Mouse (Mus musculus): ENCODE measurements around the gene Bod1l. TPM values are rescaled to one million over a fixed set of nuclear protein-coding genes. Genes with fewer than 3 reads are reported as not detected.

Gene Bod1l
- total and polyA plus RNA-seq, 3 experiments: 20.7 to 472 (median 23.8) TPM

DNA sequence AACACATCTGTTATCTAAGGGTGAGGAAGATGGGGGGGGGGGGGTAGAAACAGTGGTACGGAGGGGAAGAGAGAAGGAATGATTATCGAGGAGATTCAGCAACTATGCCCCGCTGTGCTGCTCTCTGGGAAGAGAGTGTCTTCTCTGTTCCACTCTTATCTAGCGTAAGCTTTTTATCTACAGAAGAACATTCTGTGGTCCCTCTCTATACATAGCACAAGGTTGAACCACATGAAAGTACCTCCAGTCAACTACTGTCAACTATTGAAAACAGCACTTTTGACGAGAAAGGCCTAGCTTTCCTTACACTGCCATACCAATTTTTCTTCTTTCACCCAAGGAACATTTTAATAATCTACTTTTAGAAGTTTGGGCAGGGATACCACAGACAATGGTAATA is 2.4 kb downstream of the Bod1l start (continued):
- TF ChIP-seq ELF1 (IDR thresholded peaks at IDR 0.05; ENCODE audit: low read depth, low read length) (no peak), TAL1 (IDR thresholded peaks at IDR 0.05; ENCODE audit: low read length) (peak; percentile 44; the same call in 1 of the 2 replicates)

GRCm38 (mm10) chr5:41830100-41830499 is 14.0 kb downstream of the Bod1l start:
- no peak for DNase-seq (ENCODE audit: low read depth, low spot score)
- no peaks in the 10 kb centered on the region for H3K9me3 ChIP-seq (replicated peaks; ENCODE audit: insufficient read depth, low read length)
- no peak overlapping the region for H3K4me3 ChIP-seq (ENCODE audit: control insufficient read depth in 1 of 2, insufficient read depth in 1 of 2, low read depth in 2 of 2, low read length in 2 of 2)
- H3K4me1 ChIP-seq (ENCODE audit: control insufficient read depth in 1 of 2, insufficient read depth in 2 of 2, low read length in 2 of 2): no peaks in the 10 kb centered on the region
- H3K27me3 ChIP-seq (ENCODE audit: control insufficient read depth in 1 of 2, insufficient read depth in 2 of 2, low read length in 2 of 2): no peaks in the 10 kb centered on the region
- no peaks in the 10 kb centered on the region for H3K79me2 ChIP-seq (ENCODE audit: control insufficient read depth, insufficient read depth, low read length, poor library complexity)
- TF ChIP-seq CHD2 (IDR thresholded peaks at IDR 0.05; ENCODE audit: low read length) (no peak), UBTF (IDR thresholded peaks at IDR 0.05; ENCODE audit: borderline replicate concordance, insufficient read depth, low read depth, low read length) (no peak), ZKSCAN1 (IDR thresholded peaks at IDR 0.05; ENCODE audit: low read depth, low read length) (no peak), MYB (IDR thresholded peaks at IDR 0.05; ENCODE audit: low read depth, low read length) (no peak), MAZ (IDR thresholded peaks at IDR 0.05; ENCODE audit: low read depth, low read length) (no peak), HCFC1 (IDR thresholded peaks at IDR 0.05; ENCODE audit: low read depth, low read length) (no peak), NELFE (IDR thresholded peaks at IDR 0.05; ENCODE audit: low read depth, low read length) (no peak), RAD21 (IDR thresholded peaks at IDR 0.05; ENCODE audit: low read depth, low read length) (no peak), JUND (IDR thresholded peaks at IDR 0.05; ENCODE audit: low read depth, low read length) (no peak), POLR2AphosphoS5 (IDR thresholded peaks at IDR 0.05; ENCODE audit: borderline replicate concordance, low read depth, low read length) (no peak), TAL1 (IDR thresholded peaks at IDR 0.05; ENCODE audit: low read length) (no peak), ZNF384 (IDR thresholded peaks at IDR 0.05; ENCODE audit: low read depth, low read length) (no peak), NRF1 (IDR thresholded peaks at IDR 0.05; ENCODE audit: insufficient read depth, low read depth, low read length, poor library complexity, severe bottlenecking) (no peak), ELF1 (IDR thresholded peaks at IDR 0.05; ENCODE audit: low read depth, low read length) (no peak), MYC (IDR thresholded peaks at IDR 0.05; ENCODE audit: low read depth, low read length) (no peak)
- peaks cover 0 to 55% of the 10 kb centered on the region in 2 experiments; a peak in 2 of 4 replicates for H3K36me3 ChIP-seq (ENCODE audit: control insufficient read depth in 1 of 2, insufficient read depth in 2 of 2, low read length in 2 of 2)
- no peak overlapping the region for H3K27ac ChIP-seq (ENCODE audit: control insufficient read depth, low read depth, low read length)
- H3K9ac ChIP-seq (ENCODE audit: control insufficient read depth, low read depth, low read length, poor library complexity, severe bottlenecking): no peak overlapping the region

DNA sequence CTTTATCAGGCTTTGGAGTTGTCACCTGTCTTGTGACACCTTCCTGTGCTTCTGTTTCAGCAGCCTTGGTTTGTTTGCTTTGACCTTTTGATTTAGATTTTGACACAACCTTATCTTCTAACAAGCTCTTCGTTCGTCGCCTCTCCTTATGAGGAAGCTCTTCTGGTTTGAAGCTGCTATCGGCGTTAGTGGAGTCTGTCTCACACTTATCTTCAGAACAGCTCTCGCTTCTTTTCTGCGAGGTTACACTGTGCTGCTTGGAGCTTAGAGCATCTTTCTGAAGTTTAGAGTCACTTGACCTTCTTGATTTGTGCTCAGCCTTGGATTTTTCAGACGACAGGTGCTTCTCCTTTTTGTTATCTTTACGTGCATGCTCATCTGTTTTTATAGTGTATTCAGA is 23.0 kb downstream of the Bod1l start:
- H3K27ac ChIP-seq (ENCODE audit: control insufficient read depth, low read depth, low read length): peak overlapping the region; percentile 41
- H3K9ac ChIP-seq (ENCODE audit: control insufficient read depth, low read depth, low read length, poor library complexity, severe bottlenecking): no peak overlapping the region
- H3K36me3 ChIP-seq (ENCODE audit: control insufficient read depth in 1 of 2, insufficient read depth in 2 of 2, low read length in 2 of 2): peaks cover 21 to 38% of the 10 kb centered on the region in 2 experiments
- peaks cover 12 to 14% of the 10 kb centered on the region in 2 experiments for H3K4me1 ChIP-seq (ENCODE audit: control insufficient read depth in 1 of 2, insufficient read depth in 2 of 2, low read length in 2 of 2)
- H3K4me3 ChIP-seq (ENCODE audit: control insufficient read depth in 1 of 2, insufficient read depth in 1 of 2, low read depth in 2 of 2, low read length in 2 of 2): no peak overlapping the region
- peak; percentile 72 for DNase-seq (ENCODE audit: low read depth, low spot score)
- peak; percentile 11; the same call in 1 of the 2 replicates for TF ChIP-seq SIN3A (IDR thresholded peaks at IDR 0.05; ENCODE audit: low read length)
- no peak for TF ChIP-seq E2F4 (IDR thresholded peaks at IDR 0.05; ENCODE audit: borderline replicate concordance, low read depth, low read length)
- no peak for TF ChIP-seq JUND (IDR thresholded peaks at IDR 0.05; ENCODE audit: low read depth, low read length)
- TF ChIP-seq MAX (IDR thresholded peaks at IDR 0.05; ENCODE audit: low read length): peak; percentile 40; the same call in 1 of the 2 replicates
- no peak for TF ChIP-seq ZKSCAN1 (IDR thresholded peaks at IDR 0.05; ENCODE audit: low read depth, low read length)
- TF ChIP-seq POLR2A (IDR thresholded peaks at IDR 0.05; ENCODE audit: control insufficient read depth in 1 of 2, insufficient read depth in 1 of 2, low read depth in 1 of 2, low read length in 2 of 2, poor library complexity in 1 of 2): no peak
- TF ChIP-seq TCF12 (IDR thresholded peaks at IDR 0.05; ENCODE audit: low read depth, low read length): 0 out of 2 replicates have a peak, but pooled peaks have one; percentile 41
- 0 out of 2 replicates have a peak, but pooled peaks have one; percentile 11 for TF ChIP-seq ZNF384 (IDR thresholded peaks at IDR 0.05; ENCODE audit: low read depth, low read length)
- TF ChIP-seq GATA1 (IDR thresholded peaks at IDR 0.05; ENCODE audit: low read depth, low read length): peak; percentile 68; the same call in 1 of the 2 replicates
- no peak for TF ChIP-seq ELF1 (IDR thresholded peaks at IDR 0.05; ENCODE audit: low read depth, low read length)
- TF ChIP-seq EP300 (IDR thresholded peaks at IDR 0.05; ENCODE audit: low read depth in 1 of 2, low read length in 2 of 2): peak; percentile 40 to 67; a peak in 3 of 4 replicates
- TF ChIP-seq NELFE (IDR thresholded peaks at IDR 0.05; ENCODE audit: low read depth, low read length): no peak
- peak; percentile 78 for TF ChIP-seq RCOR1 (IDR thresholded peaks at IDR 0.05; ENCODE audit: low read depth, low read length)
- 0 out of 2 replicates have a peak, but pooled peaks have one; percentile 21 for TF ChIP-seq MYC (IDR thresholded peaks at IDR 0.05; ENCODE audit: low read depth, low read length)
- TF ChIP-seq ETS1 (IDR thresholded peaks at IDR 0.05; ENCODE audit: low read depth, low read length): peak; percentile 42
- TF ChIP-seq BHLHE40 (IDR thresholded peaks at IDR 0.05; ENCODE audit: borderline replicate concordance, low read depth, low read length): peak; percentile 9; the same call in 1 of the 2 replicates
- no peak for TF ChIP-seq POLR2AphosphoS5 (IDR thresholded peaks at IDR 0.05; ENCODE audit: borderline replicate concordance, low read depth, low read length)
- peak; percentile 22; the same call in 1 of the 2 replicates for TF ChIP-seq TAL1 (IDR thresholded peaks at IDR 0.05; ENCODE audit: low read length)
- TF ChIP-seq GABPA (IDR thresholded peaks at IDR 0.05; ENCODE audit: low read depth, low read length): no peak
- no peaks in the 10 kb centered on the region for H3K9me3 ChIP-seq (replicated peaks; ENCODE audit: insufficient read depth, low read length)
- H3K27me3 ChIP-seq (ENCODE audit: control insufficient read depth in 1 of 2, insufficient read depth in 2 of 2, low read length in 2 of 2): no peaks in the 10 kb centered on the region
- no peaks in the 10 kb centered on the region for H3K79me2 ChIP-seq (ENCODE audit: control insufficient read depth, insufficient read depth, low read length, poor library complexity)
